Mouse (Mus musculus): ENCODE data around the gene Slx1b.

- TF ChIP-seq CTCF (IDR thresholded peaks at IDR 0.05; ENCODE audit: extremely low read depth, insufficient read depth, insufficient read length, insufficient replicate concordance) (no peak), POLR2A (IDR thresholded peaks at IDR 0.05; ENCODE audit: low read depth, low read length) (no peak)
Measured at GRCm38 (mm10) chr7:126678545-126679341, 16.8 kb downstream of the Slx1b start.
